Mouse (Mus musculus) CH12.LX (cell line): ENCODE results near the gene Rgs3. TPM values are rescaled to one million over a fixed set of nuclear protein-coding genes. Genes with fewer than 3 reads are reported as not detected.

Experiments used
- DNase-seq: peaks from one replicate; pipeline ENCODE4 v3.0.0-alpha.2; 2013; ENCODE audit errors: extremely low read depth
- H3K27ac ChIP-seq: 2 replicates; pipeline ENCODE4 v1.5.1; 2012; ENCODE audit warnings: low read depth, mild to moderate bottlenecking, control low read depth, moderate library complexity; ENCODE audit not compliant: insufficient read depth
- H3K27me3 ChIP-seq: replicated peaks from 2 replicates; pipeline ENCODE3; 2012; ENCODE audit warnings: inconsistent platforms
- H3K36me3 ChIP-seq, 2 experiments: replicated peaks in 1 of 2; 2 replicates each; pipeline versions ENCODE3 to v1.6.1; 2012; ENCODE audit warnings: inconsistent platforms in 1 of 2, low read length in 1 of 2, mild to moderate bottlenecking in 1 of 2, mixed read lengths in 1 of 2, moderate library complexity in 1 of 2; ENCODE audit not compliant: control insufficient read depth in 1 of 2, insufficient read depth in 1 of 2
- H3K4me1 ChIP-seq, 2 experiments: 2 replicates each; pipeline ENCODE4 v1.6.1; 2012; ENCODE audit warnings: inconsistent platforms in 1 of 2, moderate library complexity in 1 of 2; ENCODE audit not compliant: insufficient read depth in 2 of 2, control insufficient read depth in 1 of 2
- H3K4me2 ChIP-seq: 2 replicates; pipeline ENCODE4 v1.6.1; 2012; ENCODE audit warnings: low read depth, mild to moderate bottlenecking, control low read depth; ENCODE audit not compliant: poor library complexity, insufficient read depth, severe bottlenecking
- H3K4me3 ChIP-seq, 3 experiments: fragments of 150-350 bp in 1 of 3; sonication (generic) in 1 of 3; replicated peaks in 1 of 3; 2 replicates each; pipeline versions ENCODE3 to v1.5.1; 2011 to 2012; ENCODE audit warnings: low read depth in 2 of 3, low read length in 2 of 3, mild to moderate bottlenecking in 2 of 3, moderate library complexity in 2 of 3, control low read depth in 1 of 3, improper control_type of control experiment in 1 of 3, inconsistent platforms in 1 of 3, mixed read lengths in 1 of 3; ENCODE audit not compliant: poor library complexity in 1 of 3
- H3K79me2 ChIP-seq: replicated peaks from 2 replicates; pipeline ENCODE4 v1.6.1; 2012; ENCODE audit warnings: mild to moderate bottlenecking, moderate library complexity; ENCODE audit not compliant: control insufficient read depth, poor library complexity, insufficient read depth, severe bottlenecking; ENCODE audit errors: extremely low read depth
- H3K9ac ChIP-seq: 2 replicates; pipeline ENCODE4 v1.6.1; 2012; ENCODE audit warnings: low read depth, mild to moderate bottlenecking, control low read depth, moderate library complexity; ENCODE audit not compliant: insufficient read depth
- H3K9me3 ChIP-seq: replicated peaks from 2 replicates; pipeline ENCODE3; 2012; ENCODE audit warnings: low read length, inconsistent platforms, mixed read lengths
- BHLHE40 ChIP-seq: IDR thresholded peaks from 2 replicates; pipeline ENCODE4 v1.6.1; 2011; ENCODE audit warnings: mild to moderate bottlenecking, low read depth, low read length, improper control_type of control experiment
- CHD1 ChIP-seq: IDR thresholded peaks from 2 replicates; pipeline ENCODE4 v1.6.1; 2012; ENCODE audit warnings: low read depth, low read length, improper control_type of control experiment, inconsistent platforms
- CHD2 ChIP-seq: IDR thresholded peaks from 2 replicates; pipeline ENCODE4 v1.6.1; 2011; ENCODE audit warnings: low read length, improper control_type of control experiment
- CTCF ChIP-seq, 2 experiments: IDR thresholded peaks in 1 of 2; conservative IDR thresholded peaks in 1 of 2; 2 replicates each; pipeline ENCODE4 v1.5.1; 2011 to 2012; ENCODE audit warnings: low read depth in 2 of 2, low read length in 2 of 2, improper control_type of control experiment in 1 of 2, inconsistent platforms in 1 of 2, mild to moderate bottlenecking in 1 of 2, moderate library complexity in 1 of 2
- E2F4 ChIP-seq: IDR thresholded peaks from 2 replicates; pipeline ENCODE4 v1.6.1; 2011; ENCODE audit warnings: low read depth, low read length, improper control_type of control experiment; ENCODE audit not compliant: insufficient replicate concordance
- EP300 ChIP-seq: IDR thresholded peaks from 2 replicates; pipeline ENCODE4 v1.6.1; 2011; ENCODE audit warnings: low read length, improper control_type of control experiment
- ETS1 ChIP-seq: conservative IDR thresholded peaks from 2 replicates; pipeline ENCODE4 v1.6.1; 2012; ENCODE audit warnings: low read depth, mild to moderate bottlenecking, inconsistent platforms, low read length, improper control_type of control experiment, moderate library complexity
- GABPA ChIP-seq: IDR thresholded peaks from 2 replicates; pipeline ENCODE4 v1.6.1; 2012; ENCODE audit warnings: low read depth, low read length, improper control_type of control experiment, inconsistent platforms; ENCODE audit not compliant: insufficient replicate concordance
- JUN ChIP-seq: IDR thresholded peaks from 2 replicates; pipeline ENCODE4 v1.6.1; 2011; ENCODE audit warnings: low read depth, mild to moderate bottlenecking, low read length, improper control_type of control experiment, moderate library complexity; ENCODE audit not compliant: insufficient read depth
- JUND ChIP-seq: conservative IDR thresholded peaks from 2 replicates; pipeline ENCODE4 v1.6.1; 2011; ENCODE audit warnings: low read depth, low read length, improper control_type of control experiment
- KAT2A ChIP-seq: IDR thresholded peaks from 2 replicates; pipeline ENCODE4 v1.6.1; 2012; ENCODE audit warnings: low read length, improper control_type of control experiment, inconsistent platforms; ENCODE audit not compliant: insufficient replicate concordance
- MAFK ChIP-seq: IDR thresholded peaks from 2 replicates; pipeline ENCODE4 v1.6.1; 2011; ENCODE audit warnings: low read length, improper control_type of control experiment; ENCODE audit not compliant: insufficient replicate concordance
- MAX ChIP-seq: IDR thresholded peaks from 2 replicates; pipeline ENCODE4 v1.6.1; 2011; ENCODE audit warnings: low read length, improper control_type of control experiment
- MAZ ChIP-seq: IDR thresholded peaks from 2 replicates; pipeline ENCODE4 v1.6.1; 2012; ENCODE audit warnings: low read depth, mild to moderate bottlenecking, inconsistent platforms, low read length, improper control_type of control experiment, moderate library complexity
- NRF1 ChIP-seq: IDR thresholded peaks from 2 replicates; pipeline ENCODE4 v1.6.1; 2014; ENCODE audit warnings: low read depth, mild to moderate bottlenecking, inconsistent platforms, low read length, improper control_type of control experiment, moderate library complexity
- PAX5 ChIP-seq: IDR thresholded peaks from 2 replicates; pipeline ENCODE4 v1.6.1; 2012; ENCODE audit warnings: low read length, inconsistent platforms, mixed read lengths
- POLR2A ChIP-seq: IDR thresholded peaks from 2 replicates; pipeline ENCODE4 v1.6.1; 2011; ENCODE audit warnings: low read depth, mild to moderate bottlenecking, improper control_type of control experiment, low read length
- RCOR1 ChIP-seq: conservative IDR thresholded peaks from 2 replicates; pipeline ENCODE4 v1.6.1; 2012; ENCODE audit warnings: low read depth, mild to moderate bottlenecking, inconsistent platforms, low read length, improper control_type of control experiment
- SIN3A ChIP-seq: IDR thresholded peaks from 2 replicates; pipeline ENCODE4 v1.6.1; 2012; ENCODE audit warnings: low read length, improper control_type of control experiment, inconsistent platforms
- SMC3 ChIP-seq: IDR thresholded peaks from 2 replicates; pipeline ENCODE4 v1.6.1; 2011; ENCODE audit warnings: low read depth, low read length, improper control_type of control experiment
- TCF12 ChIP-seq: IDR thresholded peaks from 2 replicates; pipeline ENCODE4 v1.6.1; 2014; ENCODE audit warnings: low read depth, mild to moderate bottlenecking, inconsistent platforms, low read length, improper control_type of control experiment
- UBTF ChIP-seq: IDR thresholded peaks from 2 replicates; pipeline ENCODE4 v1.6.1; 2012; ENCODE audit warnings: low read depth, mild to moderate bottlenecking, inconsistent platforms, low read length, improper control_type of control experiment, moderate library complexity
- USF1 ChIP-seq: IDR thresholded peaks from 2 replicates; pipeline ENCODE4 v1.6.1; 2014; ENCODE audit warnings: low read depth, mild to moderate bottlenecking, inconsistent platforms, low read length, improper control_type of control experiment
- USF2 ChIP-seq: conservative IDR thresholded peaks from 2 replicates; pipeline ENCODE4 v1.6.1; 2011; ENCODE audit warnings: low read depth, low read length, improper control_type of control experiment
- ZKSCAN1 ChIP-seq: IDR thresholded peaks from 2 replicates; pipeline ENCODE4 v1.6.1; 2012; ENCODE audit warnings: low read depth, inconsistent platforms, low read length, improper control_type of control experiment, borderline replicate concordance
- ZMIZ1 ChIP-seq: IDR thresholded peaks from 2 replicates; pipeline ENCODE4 v1.6.1; 2012; ENCODE audit warnings: low read depth, mild to moderate bottlenecking, inconsistent platforms, low read length, improper control_type of control experiment
- ZNF384 ChIP-seq: IDR thresholded peaks from 2 replicates; pipeline ENCODE4 v1.6.1; 2012; ENCODE audit warnings: low read depth, low read length, improper control_type of control experiment, inconsistent platforms
- dilution Hi-C: fragments of 300-500 bp; cut with MboI; formaldehyde crosslinking; loops from 2 replicates; pipeline ENCODE4 v1.14.3; 2020; ENCODE audit warnings: low sequenced_read_pairs; ENCODE audit not compliant: extremely low pct_unique_long_range_greater_than_20kb, extremely low pct_ligation_motif_present
- in situ Hi-C: fragments of 300-500 bp; cut with MboI; formaldehyde crosslinking; loops from 3 replicates; pipeline ENCODE4 v1.14.3; 2019; ENCODE audit warnings: low sequenced_read_pairs, low pct_ligation_motif_present, low pct_unique_long_range_greater_than_20kb, mixed read lengths
- polyA plus RNA-seq: library from polyadenylated mRNA; unstranded; fragments of >175 nt; gene quantifications from 2 replicates; pipeline ENCODE4 v1.2.1, GENCODE M21; 2012; ENCODE audit warnings: low read depth; ENCODE audit not compliant: insufficient read length
- total RNA-seq, 2 experiments: library from RNA; depleted of rRNA; stranded (reverse); fragments of 300-350 nt in 1 of 2; fragments of >200 nt in 1 of 2; gene quantifications; 2 replicates each; pipeline ENCODE4 v1.2.3; 2012 to 2014

Rgs3 gene
- total and polyA plus RNA-seq, 3 experiments = 3.3 to 6.0 (median 3.5) TPM

DNA sequence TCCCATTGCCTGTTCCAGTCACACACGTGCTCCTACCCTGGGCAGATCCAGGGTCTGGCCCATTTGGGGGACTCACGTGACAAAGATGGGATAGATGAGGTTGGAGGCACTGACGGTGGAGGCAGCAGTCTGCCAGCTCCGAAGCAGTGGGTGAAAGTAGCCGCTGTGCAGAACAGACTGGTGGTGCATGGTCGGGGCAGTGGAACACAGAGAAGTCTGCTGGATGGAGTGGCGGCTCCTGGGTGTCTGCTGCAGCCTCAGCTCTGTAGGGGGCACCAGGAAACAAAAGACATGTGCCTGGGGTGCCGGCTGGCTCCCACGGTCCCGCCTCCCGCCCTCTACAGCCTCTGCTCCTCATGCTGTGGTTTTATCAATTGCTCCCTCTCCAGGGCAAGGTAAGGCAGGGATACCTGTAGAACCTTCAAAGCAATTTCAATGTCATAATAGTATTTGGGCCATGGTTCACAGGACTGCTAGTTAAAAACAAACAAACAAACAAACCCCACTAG, 45.6 kb upstream of the Rgs3 start:
- Histone ChIP-seq H3K4me3 (no peak overlapping the region), H3K9me3 (no peaks in the 10 kb centered on the region), H3K9ac (no peak overlapping the region), H3K79me2 (no peaks in the 10 kb centered on the region; the same call in 1 of the 2 replicates), H3K27ac (no peak overlapping the region), H3K36me3 (peaks cover 50 to 69% of the 10 kb centered on the region in 2 experiments), H3K4me1 (peaks cover 9 to 31% of the 10 kb centered on the region in 2 experiments), H3K4me2 (no peak overlapping the region), H3K27me3 (no peaks in the 10 kb centered on the region)
- dilution Hi-C loops (no loop called here), in situ Hi-C loops (loop anchor here (10.0 kb wide), 1 partner anchor 169 kb away; no protein-coding TSS in a partner anchor)
- DNase-seq = no peak
- no peak for TF ChIP-seq NRF1
- TF ChIP-seq JUND = no peak
- no peak for TF ChIP-seq USF1
- TF ChIP-seq ZNF384 = no peak
- no peak for TF ChIP-seq POLR2A
- TF ChIP-seq SIN3A = no peak
- TF ChIP-seq KAT2A = no peak
- no peak for TF ChIP-seq ETS1
- TF ChIP-seq BHLHE40 = no peak
- no peak for TF ChIP-seq MAFK
- no peak for TF ChIP-seq CHD2
- no peak for TF ChIP-seq E2F4
- TF ChIP-seq EP300 = no peak
- TF ChIP-seq ZMIZ1 = no peak
- TF ChIP-seq JUN = no peak
- no peak for TF ChIP-seq TCF12

DNA sequence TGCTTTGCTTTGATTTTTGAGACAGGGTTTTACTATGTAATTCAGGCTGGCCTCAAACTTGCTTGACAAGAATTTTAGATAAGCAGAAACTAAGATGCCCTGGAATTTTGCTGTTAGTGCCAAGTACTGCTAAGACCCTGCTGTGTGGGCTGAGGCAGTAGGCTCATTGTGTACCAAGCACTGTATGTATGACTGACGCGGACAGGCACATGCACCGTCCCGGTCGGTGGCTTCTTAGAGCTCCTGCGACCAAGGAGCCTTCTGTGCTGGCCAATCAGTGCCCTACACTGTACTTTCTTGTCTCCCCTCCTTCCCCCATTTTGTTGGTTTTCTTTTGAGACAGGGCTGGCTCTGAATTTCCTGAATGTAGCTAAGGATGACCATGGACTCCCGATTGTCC, 44.7 kb upstream of the Rgs3 start:
- Histone ChIP-seq H3K79me2 (no peaks in the 10 kb centered on the region; the same call in 1 of the 2 replicates), H3K4me2 (no peak overlapping the region), H3K9me3 (no peaks in the 10 kb centered on the region)
- in situ Hi-C loops = loop anchor here (10.0 kb wide), 1 partner anchor 170 kb away; no protein-coding TSS in a partner anchor
- TF ChIP-seq ZMIZ1 = no peak
- TF ChIP-seq MAFK = no peak
- TF ChIP-seq USF2 = no peak
- no peak for TF ChIP-seq CHD1
- no peak for TF ChIP-seq CTCF (conservative IDR thresholded peaks at IDR 0.05 in 1 of 2, IDR thresholded peaks at IDR 0.05 in 1 of 2; ENCODE audit: low read depth in 2 of 2, low read length in 2 of 2)
- no peak for TF ChIP-seq MAZ
- TF ChIP-seq SMC3 = no peak
- TF ChIP-seq NRF1 = no peak
- no peak for TF ChIP-seq MAX
- TF ChIP-seq TCF12 = no peak
- TF ChIP-seq ZKSCAN1 = no peak
- TF ChIP-seq RCOR1 = no peak
- TF ChIP-seq GABPA = no peak
- TF ChIP-seq USF1 = no peak
- TF ChIP-seq BHLHE40 = no peak
- TF ChIP-seq PAX5 = no peak
- no peak for TF ChIP-seq UBTF
- TF ChIP-seq, all 38 proteins: peak for 0
- H3K9ac ChIP-seq = no peak overlapping the region
- no peak overlapping the region for H3K27ac ChIP-seq
- no peak overlapping the region for H3K4me3 ChIP-seq
- dilution Hi-C loops = no loop called here
- H3K36me3 ChIP-seq = peaks cover 41 to 59% of the 10 kb centered on the region in 2 experiments
- no peak for DNase-seq
- H3K27me3 ChIP-seq = no peaks in the 10 kb centered on the region
- H3K4me1 ChIP-seq = peaks cover 9 to 35% of the 10 kb centered on the region in 2 experiments
